Mouse (Mus musculus) left cerebral cortex, adult 8-10 months (tissue): ENCODE measurements around the gene Nap1l5. TPM values are rescaled to one million over a fixed set of nuclear protein-coding genes. Genes with fewer than 3 reads are reported as not detected.

Source experiments
- total RNA-seq, 4 experiments: library from RNA; stranded (reverse); gene quantifications; 2 replicates each; pipeline ENCODE4 v1.2.4; 2022

Gene Nap1l5
- total RNA-seq, 4 experiments from 2014 or later: 339 to 374 (median 355) TPM

Other genes with a start within 250 kb of the Nap1l5 start
- gene Herc3, start 75.6 kb downstream of the Nap1l5 start, total RNA-seq: 100 to 1,000 TPM; 127 to 260 (median 211) TPM
- 10 to 100 TPM; 14.7 to 17.0 (median 15.9) TPM for gene Fam13a, start 117.5 kb upstream of the Nap1l5 start, total RNA-seq